Mouse (Mus musculus) neural tube, embryonic 15.5 days (tissue): ENCODE data around the gene Triobp. TPM values are rescaled to one million over a fixed set of nuclear protein-coding genes. Genes with fewer than 3 reads are reported as not detected.

Experiments
- ATAC-seq: fragments of 200-750 bp; cut with Nextera tagmentation; 2 replicates; pipeline ENCODE4 v1.8.0; 2017; ENCODE audit warnings: mild to moderate bottlenecking, moderate TSS enrichment, moderate library complexity; ENCODE audit not compliant: low FRiP score
- H3K27ac ChIP-seq: fragments of 300-500 bp; sonication (generic); replicated peaks from 2 replicates; pipeline ENCODE4 v1.5.1; 2015; ENCODE audit warnings: mild to moderate bottlenecking, inconsistent platforms
- H3K27me3 ChIP-seq: fragments of 300-500 bp; sonication (generic); replicated peaks from 2 replicates; pipeline ENCODE4 v1.6.1; 2015; ENCODE audit warnings: inconsistent platforms
- H3K36me3 ChIP-seq: fragments of 300-500 bp; sonication (generic); 2 replicates; pipeline ENCODE4 v1.6.1; 2015; ENCODE audit warnings: inconsistent platforms
- H3K4me1 ChIP-seq: fragments of 300-500 bp; sonication (generic); 2 replicates; pipeline ENCODE4 v1.6.1; 2015; ENCODE audit warnings: inconsistent platforms
- H3K4me2 ChIP-seq: fragments of 300-500 bp; sonication (generic); 2 replicates; pipeline ENCODE4 v1.6.1; 2015; ENCODE audit warnings: inconsistent platforms, mild to moderate bottlenecking, moderate library complexity
- H3K4me3 ChIP-seq: fragments of 300-500 bp; sonication (generic); replicated peaks from 2 replicates; pipeline ENCODE4 v1.5.1; 2015; ENCODE audit warnings: mild to moderate bottlenecking, inconsistent platforms
- H3K9ac ChIP-seq: fragments of 300-500 bp; sonication (generic); replicated peaks from 2 replicates; pipeline ENCODE4 v1.6.1; 2015; ENCODE audit warnings: mild to moderate bottlenecking, inconsistent platforms
- H3K9me3 ChIP-seq: fragments of 300-500 bp; sonication (generic); replicated peaks from 2 replicates; pipeline ENCODE4 v1.6.1; 2016; ENCODE audit warnings: inconsistent platforms
- WGBS: fragments of 180-500 bp; shearing (Covaris S2); methylation state at CpG from one replicate; pipeline ENCODE4 v1.1.7; 2015; ENCODE audit warnings: mixed read lengths; 5-methylcytosine and 5-hydroxymethylcytosine counted together
- polyA plus RNA-seq: library from polyadenylated mRNA; unstranded; fragments of >200 nt; fragmentation: Nextera tagmentation; extraction: Ambion mirVana; gene quantifications from 2 replicates; pipeline ENCODE4 v1.2.1, GENCODE M21; 2015

Triobp gene
- polyA plus RNA-seq, 1 experiment from 2014 or later = 30.6 TPM

- Histone ChIP-seq H3K9ac (peak overlapping the region; percentile 18; the same call in 1 of the 2 replicates), H3K27ac (no peak overlapping the region), H3K4me3 (peak overlapping the region; percentile 33), H3K36me3 (peaks cover 7% of the 10 kb centered on the region; the same call in 1 of the 2 replicates), H3K27me3 (peaks cover 36% of the 10 kb centered on the region), H3K4me2 (peak overlapping the region; percentile 59), H3K4me1 (peaks cover 54% of the 10 kb centered on the region), H3K9me3 (no peaks in the 10 kb centered on the region)
- WGBS = 15% methylated on average over 24 of the region's 24 CpGs
- ATAC-seq = no peak
These were observed 93.2 kb downstream of the Triobp start for GRCm38 (mm10) chr15:79040501-79041416.

- peaks cover 54% of the 10 kb centered on the region for H3K4me1 ChIP-seq
- no peak for ATAC-seq
- peaks cover 36% of the 10 kb centered on the region for H3K27me3 ChIP-seq
- peak within 1 kb of the TSS; percentile 61 for H3K4me3 ChIP-seq
- peak within 1 kb of the TSS; percentile 63 for H3K9ac ChIP-seq
- peak within 1 kb of the TSS; percentile 94 for H3K4me2 ChIP-seq
- peaks cover 6% of the 10 kb centered on the region; the same call in 1 of the 2 replicates for H3K36me3 ChIP-seq
- H3K27ac ChIP-seq = peak within 1 kb of the TSS; percentile 64
- 80% methylated on average over 6 of the region's 6 CpGs for WGBS
- no peaks in the 10 kb centered on the region for H3K9me3 ChIP-seq
These were observed 94.1 kb downstream of the Triobp start, which contains the start of gene Galr3 for GRCm38 (mm10) chr15:79041585-79041984. TSS of gene Galr3 (plus strand) at chr15:79041885.

GRCm38 (mm10) chr15:79042721-79043491 is 95.4 kb downstream of the Triobp start:
- Histone ChIP-seq H3K4me1 (peaks cover 49% of the 10 kb centered on the region), H3K36me3 (no peaks in the 10 kb centered on the region), H3K27ac (peak overlapping the region; percentile 64), H3K4me2 (peak overlapping the region; percentile 94), H3K27me3 (peaks cover 37% of the 10 kb centered on the region), H3K9ac (peak overlapping the region; percentile 63), H3K9me3 (no peaks in the 10 kb centered on the region), H3K4me3 (peak overlapping the region; percentile 61)
- peak; percentile 63 for ATAC-seq
- WGBS = under 1% methylated on average over 92 of the region's 105 CpGs

GRCm38 (mm10) chr15:79044837-79045236 is 97.3 kb downstream of the Triobp start:
- peaks cover 37% of the 10 kb centered on the region for H3K27me3 ChIP-seq
- H3K4me1 ChIP-seq = peaks cover 37% of the 10 kb centered on the region

GRCm38 (mm10) chr15:79048186-79048585 is 100.7 kb downstream of the Triobp start:
- peaks cover 9% of the 10 kb centered on the region; the same call in 1 of the 2 replicates for H3K27me3 ChIP-seq
- H3K9ac ChIP-seq = no peak overlapping the region
- no peaks in the 10 kb centered on the region for H3K9me3 ChIP-seq
- H3K36me3 ChIP-seq = peaks cover 9% of the 10 kb centered on the region
- no peak overlapping the region for H3K27ac ChIP-seq
- no peak overlapping the region for H3K4me2 ChIP-seq
- H3K4me3 ChIP-seq = no peak overlapping the region
- 55% methylated on average over 4 of the region's 4 CpGs for WGBS
- no peak for ATAC-seq
- peaks cover 11% of the 10 kb centered on the region for H3K4me1 ChIP-seq

More at GRCm38 (mm10) chr15:79044837-79045236, 97.3 kb downstream of the Triobp start:
- 0 out of 2 replicates have a peak, but pooled peaks have one; percentile 17 for ATAC-seq
- no peak overlapping the region for H3K9ac ChIP-seq
- H3K4me3 ChIP-seq = no peak overlapping the region
- no peak overlapping the region for H3K4me2 ChIP-seq
- no peaks in the 10 kb centered on the region for H3K9me3 ChIP-seq
- H3K27ac ChIP-seq = no peak overlapping the region; the same call in 1 of the 2 replicates
- H3K36me3 ChIP-seq = no peaks in the 10 kb centered on the region
- 4% methylated on average over 4 of the region's 4 CpGs for WGBS

- Histone ChIP-seq H3K9ac (no peak overlapping the region), H3K4me3 (no peak overlapping the region), H3K36me3 (peaks cover 30% of the 10 kb centered on the region), H3K4me2 (no peak overlapping the region), H3K4me1 (no peaks in the 10 kb centered on the region; the same call in 1 of the 2 replicates), H3K9me3 (no peaks in the 10 kb centered on the region), H3K27ac (no peak overlapping the region), H3K27me3 (peaks cover 3% of the 10 kb centered on the region; the same call in 1 of the 2 replicates)
- no peak for ATAC-seq
- 53% methylated on average over 9 of the region's 9 CpGs for WGBS
These were observed 102.8 kb downstream of the Triobp start for GRCm38 (mm10) chr15:79050160-79050845.

GRCm38 (mm10) chr15:79050964-79051363 is 103.4 kb downstream of the Triobp start:
- no peak overlapping the region for H3K9ac ChIP-seq
- H3K27me3 ChIP-seq = 0 out of 2 replicates have a peak, but pooled peaks cover 3% of the 10 kb centered on the region
- 83% methylated on average over 2 of the region's 2 CpGs for WGBS

GRCm38 (mm10) chr15:79051461-79052360 is 104.2 kb downstream of the Triobp start:
- Histone ChIP-seq H3K4me2 (no peak overlapping the region), H3K9ac (no peak overlapping the region), H3K27me3 (0 out of 2 replicates have a peak, but pooled peaks cover 3% of the 10 kb centered on the region), H3K36me3 (peaks cover 44% of the 10 kb centered on the region), H3K9me3 (no peaks in the 10 kb centered on the region), H3K4me3 (no peak overlapping the region), H3K27ac (no peak overlapping the region), H3K4me1 (no peaks in the 10 kb centered on the region; the same call in 1 of the 2 replicates)
- no peak for ATAC-seq
- WGBS = 60% methylated on average over 13 of the region's 13 CpGs

More at GRCm38 (mm10) chr15:79050964-79051363, 103.4 kb downstream of the Triobp start:
- ATAC-seq = no peak
- Histone ChIP-seq H3K9me3 (no peaks in the 10 kb centered on the region), H3K36me3 (peaks cover 37% of the 10 kb centered on the region), H3K4me1 (no peaks in the 10 kb centered on the region; the same call in 1 of the 2 replicates), H3K4me2 (no peak overlapping the region), H3K4me3 (no peak overlapping the region), H3K27ac (no peak overlapping the region)

GRCm38 (mm10) chr15:79052366-79052765 is 104.8 kb downstream of the Triobp start:
- Histone ChIP-seq H3K9me3 (no peaks in the 10 kb centered on the region), H3K27me3 (0 out of 2 replicates have a peak, but pooled peaks cover 3% of the 10 kb centered on the region), H3K4me1 (no peaks in the 10 kb centered on the region; the same call in 1 of the 2 replicates), H3K36me3 (peaks cover 51% of the 10 kb centered on the region), H3K4me2 (no peak overlapping the region), H3K9ac (no peak overlapping the region), H3K4me3 (no peak overlapping the region), H3K27ac (no peak overlapping the region)
- ATAC-seq = no peak
- 82% methylated on average over 2 of the region's 2 CpGs for WGBS
